Mouse (Mus musculus): ENCODE measurements around the gene Cntn3. TPM values are rescaled to one million over a fixed set of nuclear protein-coding genes. Genes with fewer than 3 reads are reported as not detected.

Gene Cntn3
- polyA plus RNA-seq, 1 experiment, result 0.15 TPM

DNA sequence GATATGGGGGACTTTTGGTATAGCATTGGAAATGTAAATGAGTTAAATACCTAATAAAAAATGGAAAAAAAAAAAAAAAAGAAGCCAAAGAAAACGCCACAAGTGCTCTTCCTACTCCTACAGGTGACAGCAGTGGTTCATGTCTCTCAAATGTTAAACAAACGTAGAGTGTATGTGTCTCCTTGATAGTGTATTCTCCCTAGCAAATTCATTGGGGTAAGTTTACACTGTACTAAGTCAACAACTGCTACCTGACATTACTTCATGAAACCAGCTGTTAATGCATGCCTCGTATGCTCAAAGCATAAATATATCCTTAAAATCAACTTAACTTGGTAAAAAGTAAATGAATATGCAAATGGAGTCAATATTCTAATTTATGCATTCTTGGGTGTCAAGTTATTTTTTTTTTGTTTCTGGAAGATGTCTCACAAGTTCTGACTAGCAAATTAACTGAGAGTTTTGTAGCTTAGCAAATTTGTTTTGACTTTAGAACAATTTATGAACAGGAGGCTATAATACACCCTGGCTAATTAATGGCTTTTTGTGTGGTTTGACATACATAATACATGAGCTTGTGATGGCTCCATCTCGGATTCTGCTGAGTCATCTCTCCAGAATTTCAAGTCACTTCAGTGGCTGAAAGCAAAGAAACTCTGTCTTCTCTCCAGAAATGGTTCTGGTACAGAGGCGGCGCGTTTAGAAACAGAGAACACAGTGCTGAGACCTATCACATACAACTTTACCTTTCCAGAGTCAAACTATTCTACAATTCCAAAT, 31.1 kb downstream of the Cntn3 start:
- Histone ChIP-seq H3K4me3 (ENCODE audit: control insufficient read depth, low read depth, low read length) (no peak overlapping the region), H3K36me3 (ENCODE audit: control insufficient read depth, insufficient read depth, low read length) (no peaks in the 10 kb centered on the region), H3K27me3 (ENCODE audit: control insufficient read depth, insufficient read depth, low read length) (no peaks in the 10 kb centered on the region), H3K27ac (ENCODE audit: control insufficient read depth, insufficient read depth, low read depth, low read length) (no peak overlapping the region), H3K4me1 (ENCODE audit: control insufficient read depth, insufficient read depth, low read length) (no peaks in the 10 kb centered on the region)
- TF ChIP-seq CTCF (IDR thresholded peaks at IDR 0.05; ENCODE audit: control insufficient read depth, insufficient read depth, insufficient replicate concordance, low read depth, low read length) (no peak), POLR2A (IDR thresholded peaks at IDR 0.05; ENCODE audit: control insufficient read depth, low read depth, low read length) (no peak)

DNA sequence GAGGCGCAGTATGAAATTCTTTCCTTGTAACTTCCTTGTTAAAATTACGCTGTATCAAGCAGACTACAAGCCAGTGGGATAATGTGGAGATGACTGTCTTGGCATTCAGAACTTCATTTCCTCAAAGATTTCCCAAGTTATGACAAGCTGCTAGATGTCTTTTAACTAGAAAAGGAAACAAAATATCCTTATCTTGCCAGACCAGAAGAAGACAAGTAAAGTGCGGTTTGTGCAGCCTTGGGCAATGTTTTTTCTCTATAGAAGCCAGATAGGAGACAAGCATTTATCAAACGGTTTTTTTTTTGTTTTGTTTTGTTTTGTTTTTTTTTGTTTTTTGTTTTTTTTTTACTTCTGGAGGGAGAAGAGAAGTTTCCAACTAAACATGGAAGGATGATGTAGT, 37.3 kb downstream of the Cntn3 start:
- Histone ChIP-seq H3K27ac (ENCODE audit: control insufficient read depth, insufficient read depth, low read depth, low read length) (no peak overlapping the region), H3K36me3 (ENCODE audit: control insufficient read depth, insufficient read depth, low read length) (no peaks in the 10 kb centered on the region), H3K27me3 (ENCODE audit: control insufficient read depth, insufficient read depth, low read length) (no peaks in the 10 kb centered on the region), H3K4me1 (ENCODE audit: control insufficient read depth, insufficient read depth, low read length) (no peaks in the 10 kb centered on the region), H3K4me3 (ENCODE audit: control insufficient read depth, low read depth, low read length) (no peak overlapping the region)
- no peak for TF ChIP-seq POLR2A (IDR thresholded peaks at IDR 0.05; ENCODE audit: control insufficient read depth, low read depth, low read length)
- TF ChIP-seq CTCF (IDR thresholded peaks at IDR 0.05; ENCODE audit: control insufficient read depth, insufficient read depth, insufficient replicate concordance, low read depth, low read length), result no peak

DNA sequence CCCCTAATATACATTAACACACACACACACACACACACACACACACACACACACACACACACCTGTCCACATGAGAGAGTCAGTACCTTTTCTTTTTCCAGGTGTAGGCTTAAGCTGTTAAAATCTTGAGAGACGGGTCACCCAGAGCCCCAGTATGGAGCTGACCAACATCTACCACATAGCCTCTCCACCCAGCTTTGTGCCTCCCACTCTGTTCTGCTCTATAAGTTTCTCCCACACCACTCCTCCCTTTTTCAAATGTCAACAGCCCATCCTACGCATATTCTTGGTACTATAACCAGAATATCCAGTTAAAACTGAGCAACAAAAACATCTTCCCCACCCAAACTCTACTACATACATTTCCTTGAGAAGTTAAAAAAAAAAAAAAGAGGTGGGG, 49.9 kb downstream of the Cntn3 start:
- Histone ChIP-seq H3K27me3 (ENCODE audit: control insufficient read depth, insufficient read depth, low read length) (no peaks in the 10 kb centered on the region), H3K4me3 (ENCODE audit: control insufficient read depth, low read depth, low read length) (no peak overlapping the region), H3K36me3 (ENCODE audit: control insufficient read depth, insufficient read depth, low read length) (no peaks in the 10 kb centered on the region), H3K27ac (ENCODE audit: control insufficient read depth, insufficient read depth, low read depth, low read length) (no peak overlapping the region), H3K4me1 (ENCODE audit: control insufficient read depth, insufficient read depth, low read length) (no peaks in the 10 kb centered on the region)
- no peak for TF ChIP-seq POLR2A (IDR thresholded peaks at IDR 0.05; ENCODE audit: control insufficient read depth, low read depth, low read length)
- no peak for TF ChIP-seq CTCF (IDR thresholded peaks at IDR 0.05; ENCODE audit: control insufficient read depth, insufficient read depth, insufficient replicate concordance, low read depth, low read length)

DNA sequence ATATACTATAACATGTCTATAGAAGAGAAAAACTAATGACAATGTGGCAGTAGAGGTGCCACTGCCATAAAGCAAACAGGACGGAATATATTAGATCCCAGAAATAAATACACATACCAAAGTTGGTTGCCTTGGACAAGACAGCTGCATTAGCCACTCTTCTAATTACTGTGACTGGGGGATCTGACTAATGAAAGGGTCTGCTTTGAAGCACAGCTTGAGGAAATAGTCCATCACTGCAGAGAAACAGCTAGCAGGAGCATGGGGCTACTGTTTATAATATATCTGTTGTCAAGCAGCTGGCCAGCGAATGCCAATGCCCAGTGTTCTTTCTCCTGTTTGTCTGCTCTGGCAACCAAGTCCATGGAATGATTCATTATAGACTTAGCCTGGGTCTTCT, 51.9 kb downstream of the Cntn3 start:
- TF ChIP-seq CTCF (IDR thresholded peaks at IDR 0.05; ENCODE audit: control insufficient read depth, insufficient read depth, insufficient replicate concordance, low read depth, low read length) (no peak), POLR2A (IDR thresholded peaks at IDR 0.05; ENCODE audit: control insufficient read depth, low read depth, low read length) (no peak)
- H3K4me3 ChIP-seq (ENCODE audit: control insufficient read depth, low read depth, low read length), result no peak overlapping the region

DNA sequence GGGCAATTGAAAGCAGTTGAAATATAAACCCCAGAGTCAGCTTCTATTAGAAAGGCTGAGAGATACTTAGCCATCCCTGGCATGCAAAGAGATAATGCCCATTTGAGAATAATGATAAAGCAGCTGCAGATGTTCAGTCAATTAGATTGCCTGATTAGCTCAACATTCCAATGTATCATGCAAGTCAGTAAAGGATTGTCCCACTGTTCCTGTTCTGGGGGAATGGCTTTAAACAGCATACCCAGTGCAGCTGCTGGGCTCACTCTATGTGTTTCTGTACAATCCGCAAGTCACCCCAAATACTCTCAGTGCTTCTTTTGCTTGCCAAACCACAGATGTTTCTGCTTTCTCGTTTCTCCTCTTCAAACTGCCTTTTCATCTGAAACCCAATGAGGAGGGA, 57.7 kb downstream of the Cntn3 start:
- no peaks in the 10 kb centered on the region for H3K36me3 ChIP-seq (ENCODE audit: control insufficient read depth, insufficient read depth, low read length)
- H3K4me1 ChIP-seq (ENCODE audit: control insufficient read depth, insufficient read depth, low read length), result no peaks in the 10 kb centered on the region
- no peak overlapping the region for H3K27ac ChIP-seq (ENCODE audit: control insufficient read depth, insufficient read depth, low read depth, low read length)
- H3K4me3 ChIP-seq (ENCODE audit: control insufficient read depth, low read depth, low read length), result no peak overlapping the region
- TF ChIP-seq CTCF (IDR thresholded peaks at IDR 0.05; ENCODE audit: control insufficient read depth, insufficient read depth, insufficient replicate concordance, low read depth, low read length) (no peak), POLR2A (IDR thresholded peaks at IDR 0.05; ENCODE audit: control insufficient read depth, low read depth, low read length) (no peak)
- H3K27me3 ChIP-seq (ENCODE audit: control insufficient read depth, insufficient read depth, low read length), result no peaks in the 10 kb centered on the region

More for the DNA sequence above, 51.9 kb downstream of the Cntn3 start:
- Histone ChIP-seq H3K27me3 (ENCODE audit: control insufficient read depth, insufficient read depth, low read length) (no peaks in the 10 kb centered on the region), H3K4me1 (ENCODE audit: control insufficient read depth, insufficient read depth, low read length) (no peaks in the 10 kb centered on the region), H3K36me3 (ENCODE audit: control insufficient read depth, insufficient read depth, low read length) (no peaks in the 10 kb centered on the region), H3K27ac (ENCODE audit: control insufficient read depth, insufficient read depth, low read depth, low read length) (no peak overlapping the region)

DNA sequence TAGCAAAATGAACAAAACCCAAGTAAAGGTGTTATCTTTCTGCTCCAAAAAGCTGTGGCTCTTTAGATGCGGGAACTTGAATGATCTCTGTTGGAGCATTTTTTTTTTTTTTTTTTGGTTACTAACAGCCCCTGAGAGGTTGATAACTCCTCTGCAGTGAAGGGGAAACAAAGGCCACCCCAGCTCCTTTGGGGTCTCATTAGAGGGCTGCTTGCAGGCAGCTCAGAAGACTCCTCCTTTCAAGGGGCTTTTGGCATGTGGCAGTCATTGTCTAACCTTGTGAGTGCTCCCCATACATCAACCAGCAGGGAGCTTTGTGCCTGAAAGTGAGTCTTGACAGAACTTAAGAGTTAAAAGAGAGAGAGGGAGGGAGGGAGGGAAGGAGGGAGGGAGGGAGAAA, 60.8 kb downstream of the Cntn3 start:
- H3K4me1 ChIP-seq (ENCODE audit: control insufficient read depth, insufficient read depth, low read length), result no peaks in the 10 kb centered on the region
- H3K36me3 ChIP-seq (ENCODE audit: control insufficient read depth, insufficient read depth, low read length), result no peaks in the 10 kb centered on the region
- TF ChIP-seq CTCF (IDR thresholded peaks at IDR 0.05; ENCODE audit: control insufficient read depth, insufficient read depth, insufficient replicate concordance, low read depth, low read length) (no peak), POLR2A (IDR thresholded peaks at IDR 0.05; ENCODE audit: control insufficient read depth, low read depth, low read length) (no peak)
- H3K27ac ChIP-seq (ENCODE audit: control insufficient read depth, insufficient read depth, low read depth, low read length), result no peak overlapping the region
- H3K4me3 ChIP-seq (ENCODE audit: control insufficient read depth, low read depth, low read length), result no peak overlapping the region
- H3K27me3 ChIP-seq (ENCODE audit: control insufficient read depth, insufficient read depth, low read length), result no peaks in the 10 kb centered on the region

DNA sequence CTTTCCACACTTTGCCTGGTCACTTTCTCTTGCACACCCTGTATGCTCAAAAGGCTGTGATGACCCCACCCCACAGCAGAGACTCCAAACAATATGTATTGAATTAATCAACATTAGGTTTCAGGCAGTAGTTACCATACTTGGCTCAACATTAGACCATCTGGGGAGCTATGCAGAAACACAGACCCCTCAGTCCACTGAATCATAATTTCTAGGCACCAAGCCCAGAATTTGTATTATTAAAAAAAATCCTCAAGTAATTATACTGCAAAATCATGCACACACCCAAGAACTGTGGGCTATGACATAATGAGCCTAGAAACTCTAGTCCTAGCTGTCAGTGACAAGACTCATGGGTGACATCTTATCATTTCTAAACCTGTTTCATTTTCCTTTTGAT, 87.4 kb downstream of the Cntn3 start:
- TF ChIP-seq CTCF (IDR thresholded peaks at IDR 0.05; ENCODE audit: control insufficient read depth, insufficient read depth, insufficient replicate concordance, low read depth, low read length) (no peak), POLR2A (IDR thresholded peaks at IDR 0.05; ENCODE audit: control insufficient read depth, low read depth, low read length) (no peak)
- no peak overlapping the region for H3K27ac ChIP-seq (ENCODE audit: control insufficient read depth, insufficient read depth, low read depth, low read length)
- H3K4me3 ChIP-seq (ENCODE audit: control insufficient read depth, low read depth, low read length), result no peak overlapping the region
- no peaks in the 10 kb centered on the region for H3K36me3 ChIP-seq (ENCODE audit: control insufficient read depth, insufficient read depth, low read length)
- H3K27me3 ChIP-seq (ENCODE audit: control insufficient read depth, insufficient read depth, low read length), result no peaks in the 10 kb centered on the region
- H3K4me1 ChIP-seq (ENCODE audit: control insufficient read depth, insufficient read depth, low read length), result no peaks in the 10 kb centered on the region
